Mouse (Mus musculus): Measurements from ENCODE around the gene Fabp3.

The Fabp3 gene

GRCm38 (mm10) chr4:130295047-130295745 lies 13.2 kb upstream of the Fabp3 start:
- DNase-seq, result no peak

GRCm38 (mm10) chr4:130296243-130296965 lies 12.0 kb upstream of the Fabp3 start:
- DNase-seq, result no peak

GRCm38 (mm10) chr4:130297123-130297529 lies 11.3 kb upstream of the Fabp3 start:
- no peak for DNase-seq

- no peak for DNase-seq
Measured at GRCm38 (mm10) chr4:130298877-130299628, 9.3 kb upstream of the Fabp3 start.

- DNase-seq, result no peak
Measured at GRCm38 (mm10) chr4:130299629-130300018, 8.8 kb upstream of the Fabp3 start.

- no peak for DNase-seq
Measured at GRCm38 (mm10) chr4:130302285-130302870, 6.0 kb upstream of the Fabp3 start.

GRCm38 (mm10) chr4:130304746-130305145 lies 3.6 kb upstream of the Fabp3 start:
- DNase-seq, result no peak

- peak; percentile 69 for DNase-seq
Measured at GRCm38 (mm10) chr4:130306796-130307630, 1.4 kb upstream of the Fabp3 start.

- peak; percentile 87 for DNase-seq
Measured at GRCm38 (mm10) chr4:130307851-130308230, 554 bp upstream of the Fabp3 start.

GRCm38 (mm10) chr4:130309254-130309653 lies 859 bp downstream of the Fabp3 start:
- no peak for DNase-seq

- DNase-seq, result no peak
Measured at GRCm38 (mm10) chr4:130312526-130312925, 4.1 kb downstream of the Fabp3 start.

- DNase-seq, result no peak
Measured at GRCm38 (mm10) chr4:130313552-130313951, 5.2 kb downstream of the Fabp3 start.

GRCm38 (mm10) chr4:130315771-130316527 lies 7.6 kb downstream of the Fabp3 start:
- peak; percentile 81 for DNase-seq

- no peak for DNase-seq
Measured at GRCm38 (mm10) chr4:130316691-130317090, 8.3 kb downstream of the Fabp3 start.

GRCm38 (mm10) chr4:130318122-130318521 lies 9.7 kb downstream of the Fabp3 start:
- peak; percentile 33 for DNase-seq

GRCm38 (mm10) chr4:130319564-130319963 lies 11.2 kb downstream of the Fabp3 start:
- DNase-seq, result no peak

- no peak for DNase-seq
Measured at GRCm38 (mm10) chr4:130321640-130322039, 13.2 kb downstream of the Fabp3 start.

GRCm38 (mm10) chr4:130322567-130322966 lies 14.2 kb downstream of the Fabp3 start:
- DNase-seq, result no peak

- DNase-seq, result no peak
Measured at GRCm38 (mm10) chr4:130323165-130323564, 14.8 kb downstream of the Fabp3 start.

- DNase-seq, result no peak
Measured at GRCm38 (mm10) chr4:130323607-130324006, 15.2 kb downstream of the Fabp3 start.

GRCm38 (mm10) chr4:130325446-130325845 lies 17.1 kb downstream of the Fabp3 start:
- DNase-seq, result no peak

GRCm38 (mm10) chr4:130327366-130327765 lies 19.0 kb downstream of the Fabp3 start:
- DNase-seq, result peak; percentile 36

All from kidney, adult 18-20 months (tissue).